Mouse (Mus musculus) embryonic stem cell, embryonic (primary cell): Measurements from ENCODE around the gene Erc2.

ENCODE experiments used
- CTCF ChIA-PET, 4 experiments: fragments of 300-600 bp in 2 of 4; fragments of 350-600 bp in 2 of 4; sonication (Branson Sonifier 250); formaldehyde crosslinking; loops; one replicate each; lab custom pipeline; 2022; ENCODE audit warnings: inconsistent platforms in 2 of 4; lab: Charles Lee
- POLR2A ChIA-PET, 4 experiments: fragments of 300-600 bp in 2 of 4; fragments of 350-600 bp in 2 of 4; sonication (Branson Sonifier 250); formaldehyde crosslinking; loops; one replicate each; lab custom pipeline; 2022; ENCODE audit warnings: antibody characterized with exemption in 4 of 4, inconsistent platforms in 1 of 4; lab: Charles Lee

The Erc2 gene

GRCm38 (mm10) chr14:28381801-28382550 lies 759.7 kb downstream of the Erc2 start:
- ChIA-PET POLR2A (interaction anchor here in 1 of 4 experiments (0.7 kb wide), 1 partner anchor 45 kb away, joined by 3 read pairs; no protein-coding TSS in a partner anchor), CTCF (no interaction called here)

DNA sequence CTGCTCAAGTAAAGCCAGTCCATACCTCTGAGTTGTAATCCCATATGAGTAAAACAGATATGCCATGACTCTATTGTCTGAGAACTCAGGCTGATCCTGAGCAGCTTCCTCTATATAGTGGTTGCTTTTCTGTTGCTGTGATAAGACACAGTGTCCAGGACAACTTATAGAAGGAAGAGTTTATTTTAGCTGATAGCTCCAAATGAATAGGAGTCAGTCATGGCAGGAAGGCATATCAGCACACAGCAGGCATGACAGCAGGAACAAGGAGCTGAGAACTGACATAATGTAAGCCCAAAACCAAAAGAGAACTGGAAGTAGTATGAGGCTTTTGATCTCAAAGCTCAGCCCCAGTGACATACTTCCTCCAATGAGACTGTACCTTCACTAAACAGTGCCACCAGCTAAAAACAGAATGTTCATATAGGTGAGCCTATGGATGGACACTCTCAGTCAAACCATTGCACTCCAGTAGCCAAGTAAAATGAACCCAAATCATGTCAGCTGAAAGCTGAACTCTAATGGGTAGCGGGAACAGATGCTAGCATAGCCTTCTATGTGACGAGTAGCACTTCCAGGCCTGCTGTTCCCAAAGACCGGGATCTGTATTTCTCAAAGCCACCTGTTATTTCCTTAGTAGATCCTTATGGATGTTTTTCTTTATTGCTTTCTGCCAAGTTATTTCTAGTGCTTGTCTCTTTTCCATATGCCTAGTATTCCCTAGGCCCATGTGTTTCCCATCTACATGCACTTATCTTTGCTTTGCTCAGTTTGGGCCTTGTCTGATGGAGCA lies 764.8 kb downstream of the Erc2 start:
- POLR2A ChIA-PET: interaction anchor here in 1 of 4 experiments (1.1 kb wide), 1 partner anchor 659 kb away, joined by 3 read pairs; no protein-coding TSS in a partner anchor
- CTCF ChIA-PET: interaction anchor here in 1 of 4 experiments (0.6 kb wide), 1 partner anchor 383 kb away, joined by 3 read pairs; no protein-coding TSS in a partner anchor

- POLR2A ChIA-PET: no interaction called here
These were observed 776.7 kb downstream of the Erc2 start for GRCm38 (mm10) chr14:28398915-28399314.

DNA sequence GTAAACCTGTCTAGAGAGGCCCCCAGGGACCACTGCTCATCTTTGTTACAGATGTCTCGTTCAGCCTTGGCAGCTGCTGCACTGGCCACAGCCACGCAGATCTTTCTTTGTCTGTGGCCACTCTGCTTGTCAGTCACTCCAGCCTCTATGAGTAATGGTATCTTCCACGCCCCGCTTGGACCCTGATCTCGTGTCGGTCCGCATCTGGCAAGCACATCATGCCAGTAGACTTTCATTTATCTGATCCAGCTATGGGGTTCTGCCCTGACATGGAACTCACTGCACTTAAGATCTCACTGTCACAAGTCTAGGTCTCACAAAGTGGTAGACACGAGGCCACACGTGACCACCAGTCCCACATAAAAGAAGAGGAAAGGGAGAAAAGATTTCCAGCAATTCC lies 777.7 kb downstream of the Erc2 start:
- ChIA-PET CTCF (no interaction called here), POLR2A (no interaction called here)

More at GRCm38 (mm10) chr14:28398915-28399314, 776.7 kb downstream of the Erc2 start:
- CTCF ChIA-PET: no interaction called here

DNA sequence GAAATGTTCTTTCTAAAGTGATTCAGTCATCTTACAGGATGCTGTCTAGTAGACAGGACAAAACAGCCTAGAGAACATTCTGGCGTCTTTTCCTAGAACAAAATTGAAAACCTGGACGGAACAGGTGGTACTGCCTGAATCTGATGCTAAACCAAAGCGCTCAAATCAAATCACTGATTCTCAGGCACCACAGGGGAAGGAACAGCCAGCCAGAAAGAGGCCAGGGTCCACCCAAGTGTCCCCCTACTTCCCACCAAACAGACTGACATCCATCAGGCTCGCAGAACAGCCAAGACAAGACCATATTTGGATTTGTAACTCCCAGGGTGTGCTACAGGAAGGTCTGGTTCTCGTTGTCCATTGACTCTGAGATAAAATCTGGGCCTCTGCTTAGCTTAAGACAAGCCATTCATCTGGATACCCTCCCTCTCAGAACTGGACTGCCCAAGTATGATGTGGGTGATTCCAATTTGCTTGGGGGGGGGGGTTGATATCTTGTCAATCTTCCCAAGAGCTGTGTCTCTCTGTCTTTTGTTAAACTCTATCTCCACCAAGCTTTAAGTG lies 783.1 kb downstream of the Erc2 start:
- CTCF ChIA-PET: no interaction called here
- POLR2A ChIA-PET: no interaction called here

DNA sequence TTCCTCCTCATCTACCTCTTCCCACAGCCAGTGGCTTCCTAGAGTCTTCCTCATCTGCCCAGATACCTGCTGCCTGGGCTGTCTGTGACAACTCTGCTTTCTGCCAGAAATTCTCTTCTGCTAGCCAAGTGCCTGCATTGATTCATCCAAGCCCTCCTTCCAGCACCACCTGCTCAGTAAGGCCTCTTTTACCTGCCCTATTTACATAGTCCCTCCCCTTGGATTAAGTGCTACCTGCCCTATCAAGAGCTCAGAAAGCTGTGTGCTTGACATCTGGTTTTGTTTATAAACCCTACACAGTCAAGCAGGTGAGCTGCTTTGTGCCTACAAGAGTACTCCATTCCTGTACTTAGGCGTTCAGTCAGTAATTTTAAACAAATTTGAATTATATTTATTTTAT lies 787.2 kb downstream of the Erc2 start:
- ChIA-PET POLR2A (no interaction called here), CTCF (no interaction called here)

GRCm38 (mm10) chr14:28409796-28410347 lies 787.6 kb downstream of the Erc2 start:
- CTCF ChIA-PET: no interaction called here
- POLR2A ChIA-PET: no interaction called here

DNA sequence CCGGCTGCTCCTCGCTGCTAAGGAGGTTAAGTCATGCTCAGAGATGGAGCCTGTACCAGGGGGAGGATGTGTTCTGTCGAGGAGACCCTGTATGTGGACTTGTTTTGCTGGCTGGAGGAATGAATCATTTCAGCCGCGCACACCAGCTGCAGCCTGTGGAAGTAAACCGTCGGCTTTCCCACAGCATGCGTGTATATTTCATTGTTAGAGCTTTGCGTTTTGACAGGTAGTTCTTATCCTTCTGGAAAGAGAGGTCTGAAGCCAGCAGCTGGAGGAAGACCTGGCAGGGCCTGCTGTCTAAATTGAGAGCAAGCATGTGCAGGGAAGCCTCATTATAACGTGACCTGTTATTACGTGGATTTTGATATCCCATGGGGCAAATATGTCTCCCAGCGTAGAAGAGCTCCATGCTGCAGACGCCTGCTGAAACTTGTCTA lies 788.6 kb downstream of the Erc2 start:
- POLR2A ChIA-PET: no interaction called here
- CTCF ChIA-PET: interaction anchor here in 1 of 4 experiments (0.7 kb wide), 1 partner anchor 461 kb away, joined by 6 read pairs; no protein-coding TSS in a partner anchor

- ChIA-PET POLR2A (interaction anchor here in 1 of 4 experiments (0.8 kb wide), 1 partner anchor 9 kb away, joined by 3 read pairs; no protein-coding TSS in a partner anchor), CTCF (interaction anchor here in 1 of 4 experiments (0.8 kb wide), 1 partner anchor 91 kb away, joined by 3 read pairs; no protein-coding TSS in a partner anchor)
These were observed 790.2 kb downstream of the Erc2 start for GRCm38 (mm10) chr14:28412252-28412995.

- POLR2A ChIA-PET: interaction anchor here in 2 of 4 experiments (0.7 to 0.8 kb wide), 2 partner anchors 8 to 21 kb away, joined by 3 to 4 read pairs; no protein-coding TSS in a partner anchor
- CTCF ChIA-PET: interaction anchor here in 2 of 4 experiments (0.5 to 0.7 kb wide), 2 partner anchors 248 to 321 kb away, joined by 3 to 21 read pairs; no protein-coding TSS in a partner anchor
These were observed 791.3 kb downstream of the Erc2 start for GRCm38 (mm10) chr14:28413516-28413915.

GRCm38 (mm10) chr14:28417019-28417418 lies 794.8 kb downstream of the Erc2 start:
- POLR2A ChIA-PET: no interaction called here
- CTCF ChIA-PET: no interaction called here

- ChIA-PET POLR2A (no interaction called here), CTCF (no interaction called here)
These were observed 796.3 kb downstream of the Erc2 start for GRCm38 (mm10) chr14:28418497-28418896.

- ChIA-PET POLR2A (interaction anchor here in 2 of 4 experiments (0.5 to 0.6 kb wide), 2 partner anchors 388 to 615 kb away, joined by 4 read pairs; no protein-coding TSS in a partner anchor), CTCF (no interaction called here)
These were observed 797.0 kb downstream of the Erc2 start for GRCm38 (mm10) chr14:28419188-28419587.

GRCm38 (mm10) chr14:28420596-28420995 lies 798.4 kb downstream of the Erc2 start:
- ChIA-PET CTCF (no interaction called here), POLR2A (no interaction called here)

GRCm38 (mm10) chr14:28426610-28427009 lies 804.4 kb downstream of the Erc2 start:
- CTCF ChIA-PET: no interaction called here
- POLR2A ChIA-PET: interaction anchor here in 1 of 4 experiments (0.6 kb wide), 1 partner anchor 45 kb away, joined by 3 read pairs; no protein-coding TSS in a partner anchor

GRCm38 (mm10) chr14:28431703-28432309 lies 809.6 kb downstream of the Erc2 start:
- ChIA-PET POLR2A (no interaction called here), CTCF (no interaction called here)

- ChIA-PET CTCF (interaction anchor here in 1 of 4 experiments (0.6 kb wide), 1 partner anchor 839 kb away, joined by 4 read pairs; no protein-coding TSS in a partner anchor), POLR2A (no interaction called here)
These were observed 812.8 kb downstream of the Erc2 start for GRCm38 (mm10) chr14:28434996-28435395.

GRCm38 (mm10) chr14:28439171-28439570 lies 816.9 kb downstream of the Erc2 start:
- CTCF ChIA-PET: no interaction called here
- POLR2A ChIA-PET: interaction anchor here in 1 of 4 experiments (0.6 kb wide), 1 partner anchor 1087 kb away, joined by 3 read pairs; no protein-coding TSS in a partner anchor
